In genomic region chr10:20311918-20312735, GRCm38 (mm10) we compare ENCODE assay signal across 8 mouse cellular contexts. TPM values are rescaled to one million over a fixed set of nuclear protein-coding genes. Genes with fewer than 3 reads are reported as not detected.
A peak's percentile ranks its signal among the peaks of the same experiment; 100 is the strongest.
DNase-seq lines count a peak whose midpoint lies in the region; ATAC-seq and TF ChIP-seq lines count a peak whose summit lies in the region.

Gene Bclaf1, plus strand, starts transcription at chr10:20312469.

- TF ChIP-seq EP300 in MEL (IDR thresholded peaks at IDR 0.05; ENCODE audit: low read depth in 1 of 2, low read length in 2 of 2), result peak in 1 of 2 experiments; percentile 25; a peak in 1 of 4 replicates

- peaks cover 41% of the 10 kb centered on the region for H3K79me2 ChIP-seq in MEL (ENCODE audit: control insufficient read depth, insufficient read depth, low read length, poor library complexity)

- no peaks in the 10 kb centered on the region for H3K9me3 ChIP-seq in MEL (replicated peaks; ENCODE audit: insufficient read depth, low read length)
- no peaks in the 10 kb centered on the region for H3K9me3 ChIP-seq in forebrain, postnatal 0 days (ENCODE audit: low read length)
- no peaks in the 10 kb centered on the region for H3K9me3 ChIP-seq in lung, embryonic 15.5 days

- no peak for TF ChIP-seq RAD21 in MEL (IDR thresholded peaks at IDR 0.05; ENCODE audit: low read depth, low read length)

- TF ChIP-seq CTCF in MEL (IDR thresholded peaks at IDR 0.05 in 2 of 3, conservative IDR thresholded peaks at IDR 0.05 in 1 of 3; ENCODE audit: control insufficient read depth in 1 of 3, insufficient read depth in 1 of 3, low read depth in 2 of 3, low read length in 3 of 3, poor library complexity in 1 of 3, severe bottlenecking in 1 of 3), result no peak
- no peak for TF ChIP-seq CTCF in cerebellum, adult 2 months (IDR thresholded peaks at IDR 0.05; ENCODE audit: borderline replicate concordance, insufficient read depth, low read depth, low read length)
- TF ChIP-seq CTCF in forebrain, postnatal 0 days (IDR thresholded peaks at IDR 0.05; ENCODE audit: low read depth), result peak; percentile 30

- no peaks in the 10 kb centered on the region for H3K27me3 ChIP-seq in MEL (ENCODE audit: control insufficient read depth in 1 of 2, insufficient read depth in 2 of 2, low read length in 2 of 2)
- H3K27me3 ChIP-seq in cerebellum, adult 2 months (ENCODE audit: control insufficient read depth, insufficient read depth, low read length), result no peaks in the 10 kb centered on the region
- no peaks in the 10 kb centered on the region for H3K27me3 ChIP-seq in forebrain, postnatal 0 days (ENCODE audit: insufficient read depth, low read length)
- H3K27me3 ChIP-seq in lung, embryonic 15.5 days, result no peaks in the 10 kb centered on the region

- peak; percentile 55 to 95 for TF ChIP-seq POLR2A in MEL (IDR thresholded peaks at IDR 0.05; ENCODE audit: control insufficient read depth in 1 of 2, insufficient read depth in 1 of 2, low read depth in 1 of 2, low read length in 2 of 2, poor library complexity in 1 of 2)
- TF ChIP-seq POLR2A in cerebellum, adult 2 months (IDR thresholded peaks at IDR 0.05; ENCODE audit: borderline replicate concordance, insufficient read depth, low read length), result peak; percentile 88

- peak; percentile 98 for ATAC-seq in forebrain, postnatal 0 days
- peak; percentile 99 for ATAC-seq in lung, embryonic 15.5 days (ENCODE audit: borderline replicate concordance, extremely low read depth, low FRiP score, low TSS enrichment)

- peak within 1 kb of the TSS; percentile 81 to 82 for H3K4me3 ChIP-seq in MEL (ENCODE audit: control insufficient read depth in 1 of 2, insufficient read depth in 1 of 2, low read depth in 2 of 2, low read length in 2 of 2)
- H3K4me3 ChIP-seq in cerebellum, adult 2 months (replicated peaks; ENCODE audit: insufficient read depth, low read depth, low read length), result peak within 1 kb of the TSS; percentile 67
- peak within 1 kb of the TSS; percentile 92 for H3K4me3 ChIP-seq in forebrain, postnatal 0 days (ENCODE audit: low read depth, low read length)
- peak within 1 kb of the TSS; percentile 93 for H3K4me3 ChIP-seq in lung, embryonic 15.5 days

- peak; percentile 99 for DNase-seq in MEL (ENCODE audit: low read depth, low spot score)
- peak; percentile 99 for DNase-seq in cerebellum, adult 2 months
- DNase-seq in forebrain, postnatal 0 days, result peak; percentile 100
- peak; percentile 100 for DNase-seq in heart, postnatal 4 days
- peak; percentile 98 to 99 for DNase-seq in layer of hippocampus, adult 8-10 months (ENCODE audit: low spot score in 2 of 2)
- DNase-seq in ovary, adult 18-20 months (ENCODE audit: low spot score), result peak; percentile 99
- DNase-seq in thymus, postnatal 0 days (ENCODE audit: low spot score), result peak; percentile 100

- peaks cover 4 to 9% of the 10 kb centered on the region in 2 experiments; a peak in 3 of 4 replicates for H3K4me1 ChIP-seq in MEL (ENCODE audit: control insufficient read depth in 1 of 2, insufficient read depth in 2 of 2, low read length in 2 of 2)
- no peaks in the 10 kb centered on the region; the same call in 1 of the 2 replicates for H3K4me1 ChIP-seq in cerebellum, adult 2 months (ENCODE audit: control insufficient read depth, insufficient read depth, low read length)
- H3K4me1 ChIP-seq in forebrain, postnatal 0 days (ENCODE audit: insufficient read depth), result peaks cover 20% of the 10 kb centered on the region
- H3K4me1 ChIP-seq in lung, embryonic 15.5 days, result peaks cover 18% of the 10 kb centered on the region; the same call in 1 of the 2 replicates

- WGBS in cerebellum, adult 2 months, result under 1% methylated on average over 84 of the region's 84 CpGs
- under 1% methylated on average over 84 of the region's 84 CpGs for WGBS in forebrain, postnatal 0 days
- WGBS in lung, embryonic 15.5 days, result under 1% methylated on average over 83 of the region's 84 CpGs

- peak within 1 kb of the TSS; percentile 96 for H3K9ac ChIP-seq in MEL (ENCODE audit: control insufficient read depth, low read depth, low read length, poor library complexity, severe bottlenecking)
- peak within 1 kb of the TSS; percentile 95 for H3K9ac ChIP-seq in forebrain, postnatal 0 days
- peak within 1 kb of the TSS; percentile 95 for H3K9ac ChIP-seq in lung, embryonic 15.5 days

- peaks cover 14 to 27% of the 10 kb centered on the region in 2 experiments for H3K36me3 ChIP-seq in MEL (ENCODE audit: control insufficient read depth in 1 of 2, insufficient read depth in 2 of 2, low read length in 2 of 2)
- no peaks in the 10 kb centered on the region for H3K36me3 ChIP-seq in forebrain, postnatal 0 days (ENCODE audit: insufficient read depth)
- H3K36me3 ChIP-seq in lung, embryonic 15.5 days, result no peaks in the 10 kb centered on the region

- peak within 1 kb of the TSS; percentile 100 for H3K27ac ChIP-seq in MEL (ENCODE audit: control insufficient read depth, low read depth, low read length)
- H3K27ac ChIP-seq in cerebellum, adult 2 months (ENCODE audit: insufficient read depth, low read length), result peak within 1 kb of the TSS; percentile 97
- H3K27ac ChIP-seq in forebrain, postnatal 0 days (ENCODE audit: low read depth, low read length), result peak within 1 kb of the TSS; percentile 100
- peak within 1 kb of the TSS; percentile 99 for H3K27ac ChIP-seq in lung, embryonic 15.5 days

- peak within 1 kb of the TSS; percentile 69 for H3K4me2 ChIP-seq in forebrain, postnatal 0 days (ENCODE audit: low read depth)
- H3K4me2 ChIP-seq in lung, embryonic 15.5 days, result peak within 1 kb of the TSS; percentile 66

TF ChIP-seq in MEL, 35 proteins besides CTCF, POLR2A, EP300 and RAD21 (continues in another document):
- TF ChIP-seq NRF1 (IDR thresholded peaks at IDR 0.05; ENCODE audit: insufficient read depth, low read depth, low read length, poor library complexity, severe bottlenecking) (peak; percentile 38; the same call in 1 of the 2 replicates), CHD1 (IDR thresholded peaks at IDR 0.05; ENCODE audit: low read depth, low read length) (no peak), GATA1 (IDR thresholded peaks at IDR 0.05; ENCODE audit: low read depth, low read length) (no peak), SMC3 (IDR thresholded peaks at IDR 0.05; ENCODE audit: low read depth, low read length) (no peak), TCF12 (IDR thresholded peaks at IDR 0.05; ENCODE audit: low read depth, low read length) (peak; percentile 71), USF1 (IDR thresholded peaks at IDR 0.05; ENCODE audit: low read depth, low read length) (no peak), CHD2 (IDR thresholded peaks at IDR 0.05; ENCODE audit: low read length) (peak; percentile 92), ZNF384 (IDR thresholded peaks at IDR 0.05; ENCODE audit: low read depth, low read length) (no peak), SIN3A (IDR thresholded peaks at IDR 0.05; ENCODE audit: low read length) (no peak; the same call in none of the 2 replicates), ELF1 (IDR thresholded peaks at IDR 0.05; ENCODE audit: low read depth, low read length) (peak; percentile 71), KAT2A (conservative IDR thresholded peaks at IDR 0.05; ENCODE audit: low read depth, low read length) (peak; percentile 66), MYB (IDR thresholded peaks at IDR 0.05; ENCODE audit: low read depth, low read length) (no peak), E2F4 (IDR thresholded peaks at IDR 0.05; ENCODE audit: borderline replicate concordance, low read depth, low read length) (0 out of 2 replicates have a peak, but pooled peaks have one; percentile 34), USF2 (IDR thresholded peaks at IDR 0.05; ENCODE audit: borderline replicate concordance in 1 of 2, insufficient read depth in 1 of 2, low read depth in 1 of 2, low read length in 2 of 2) (no peak), ETS1 (IDR thresholded peaks at IDR 0.05; ENCODE audit: low read depth, low read length) (peak; percentile 16; the same call in 1 of the 2 replicates), MAX (IDR thresholded peaks at IDR 0.05; ENCODE audit: low read length) (no peak), POLR2AphosphoS2 (IDR thresholded peaks at IDR 0.05; ENCODE audit: low read length) (peak; percentile 36; the same call in 1 of the 2 replicates), JUND (IDR thresholded peaks at IDR 0.05; ENCODE audit: low read depth, low read length) (no peak), TBP (IDR thresholded peaks at IDR 0.05; ENCODE audit: low read depth, low read length) (peak; percentile 95), HCFC1 (IDR thresholded peaks at IDR 0.05; ENCODE audit: low read depth, low read length) (peak; percentile 85), GABPA (IDR thresholded peaks at IDR 0.05; ENCODE audit: low read depth, low read length) (no peak), MAFK (IDR thresholded peaks at IDR 0.05; ENCODE audit: borderline replicate concordance, low read depth, low read length) (no peak), POLR2AphosphoS5 (IDR thresholded peaks at IDR 0.05; ENCODE audit: borderline replicate concordance, low read depth, low read length) (peak; percentile 92), TAL1 (IDR thresholded peaks at IDR 0.05; ENCODE audit: low read length) (no peak; the same call in 1 of the 2 replicates), BHLHE40 (IDR thresholded peaks at IDR 0.05; ENCODE audit: borderline replicate concordance, low read depth, low read length) (no peak), MEF2A (IDR thresholded peaks at IDR 0.05; ENCODE audit: extremely low read depth, insufficient replicate concordance, low read depth, low read length, poor library complexity, severe bottlenecking) (no peak), RCOR1 (IDR thresholded peaks at IDR 0.05; ENCODE audit: low read depth, low read length) (no peak), NELFE (IDR thresholded peaks at IDR 0.05; ENCODE audit: low read depth, low read length) (peak; percentile 92), ZC3H11A (IDR thresholded peaks at IDR 0.05; ENCODE audit: low read depth, low read length) (no peak), MAZ (IDR thresholded peaks at IDR 0.05; ENCODE audit: low read depth, low read length) (peak; percentile 47), MXI1 (IDR thresholded peaks at IDR 0.05; ENCODE audit: low read depth, low read length) (peak; percentile 40; the same call in 1 of the 2 replicates)

RNA-seq across cellular contexts. Expression of gene Bclaf1, which starts in this region (rescaled TPM):
- 94.0 and 114 TPM in 2 replicates for total RNA-seq in MEL (2012; rRNA removed)
- polyA plus RNA-seq in MEL (2012; ENCODE audit: insufficient read depth in 1 of 2, insufficient read length in 2 of 2, low read depth in 1 of 2, low replicate concordance in 2 of 2, missing spikeins in 1 of 2), result 100 to 1,000 TPM; 171 to 412 TPM
- 72.8 and 75.5 TPM in 2 replicates for polyA plus RNA-seq in cerebellum, adult 2 months (2012; rRNA removed)
- total RNA-seq in forebrain, postnatal 0 days (2014; rRNA removed), result 141 and 178 TPM in 2 replicates
- 79.5 and 101 TPM in 2 replicates for polyA plus RNA-seq in forebrain, postnatal 0 days (2015; fragmentation: Nextera tagmentation; extraction: Ambion mirVana)
- total RNA-seq in heart, postnatal 4 days (2021), result 100 to 1,000 TPM in 1 of 2 experiments, 10 to 100 TPM in 1; 99.6 to 107 TPM
- total RNA-seq in layer of hippocampus, adult 8-10 months (2022), result 100 to 1,000 TPM; 119 to 142 (median 137) TPM
- polyA plus RNA-seq in lung, embryonic 15.5 days (2015; fragmentation: Nextera tagmentation; extraction: Ambion mirVana), result 117 and 124 TPM in 2 replicates
- polyA plus RNA-seq in thymus, postnatal 0 days (2015; fragmentation: Nextera tagmentation; extraction: Ambion mirVana), result 110 and 112 TPM in 2 replicates

Comparison
In these comparisons a context has a peak if more than half of its experiments do, and no peak if none do; other contexts are left out.
1. Peak in every context shown above with its lines: DNase-seq, ATAC-seq, H3K4me3 ChIP-seq and H3K27ac ChIP-seq.